Comparison of ENCODE assay signal across 8 mouse cellular contexts in the genomic region with DNA sequence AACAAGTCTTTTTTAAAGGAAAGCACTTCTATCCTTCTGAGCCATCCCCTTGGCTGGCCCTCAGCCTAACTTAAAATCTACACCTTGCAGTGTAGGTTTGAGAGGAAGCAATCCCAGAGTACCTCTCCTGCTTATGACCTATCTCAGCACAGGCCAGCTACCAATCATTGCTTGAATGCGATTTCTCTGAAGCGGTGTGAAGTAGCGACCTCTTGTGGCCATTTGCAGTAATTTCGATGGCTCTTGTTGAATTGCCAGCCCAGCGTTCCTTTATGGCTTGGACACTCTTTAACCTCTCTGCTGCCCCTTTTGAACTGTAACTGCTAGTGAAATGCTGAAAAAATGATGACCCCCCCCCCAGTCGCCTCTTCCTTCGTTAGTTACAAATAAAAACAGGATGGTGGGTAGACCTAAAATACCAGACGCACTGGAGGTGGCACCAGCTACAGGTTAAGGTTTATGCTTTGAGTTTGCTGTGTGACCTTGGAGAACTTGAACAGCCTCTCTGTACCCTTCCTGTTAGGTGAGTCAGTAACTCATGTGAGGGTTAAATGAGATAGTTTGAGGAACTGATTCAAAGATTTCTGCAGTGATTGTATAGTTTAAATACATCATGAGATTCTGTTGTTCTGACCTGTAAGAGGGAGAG.
DNase-seq lines count a peak whose midpoint lies in the region; ATAC-seq and TF ChIP-seq lines count a peak whose summit lies in the region.

No protein-coding gene starts in this region.

- H3K4me3 ChIP-seq in ES-Bruce4 (ENCODE audit: low read depth, low read length) = no peak overlapping the region
- no peak overlapping the region for H3K4me3 ChIP-seq in heart, postnatal 0 days (ENCODE audit: low read depth, low read length)
- H3K4me3 ChIP-seq in thymus, adult 2 months (ENCODE audit: control insufficient read depth, insufficient read depth, low read length) = no peak overlapping the region

- DNase-seq in brain, adult 2 months (ENCODE audit: low read depth, low spot score) = peak; percentile 89
- DNase-seq in heart, postnatal 0 days (ENCODE audit: low spot score) = peak; percentile 82
- DNase-seq in kidney, postnatal 36 days = peak; percentile 77 to 85
- DNase-seq in lung, adult 18-20 months = peak; percentile 60 to 67
- peak; percentile 19 for DNase-seq in ovary, adult 18-20 months (ENCODE audit: low spot score)
- DNase-seq in thymus, adult 2 months = peak; percentile 73

- TF ChIP-seq EP300 in ES-Bruce4 (IDR thresholded peaks at IDR 0.05; ENCODE audit: insufficient read depth, low read depth, low read length) = no peak
- no peak for TF ChIP-seq EP300 in heart, postnatal 0 days (IDR thresholded peaks at IDR 0.05; ENCODE audit: low read depth)

- no peak overlapping the region for H3K9ac ChIP-seq in ES-Bruce4 (ENCODE audit: low read depth, poor library complexity, severe bottlenecking)
- H3K9ac ChIP-seq in heart, postnatal 0 days (replicated peaks; ENCODE audit: low read depth, low read length) = no peak overlapping the region

- WGBS in heart, postnatal 0 days = 13% methylated on average over 8 of the region's 8 CpGs
- 14% methylated on average over 8 of the region's 8 CpGs for WGBS in thymus, adult 2 months

- no peaks in the 10 kb centered on the region for H3K4me1 ChIP-seq in ES-Bruce4 (ENCODE audit: control insufficient read depth, insufficient read depth, low read length)
- H3K4me1 ChIP-seq in heart, postnatal 0 days (ENCODE audit: control insufficient read depth, insufficient read depth) = no peaks in the 10 kb centered on the region
- H3K4me1 ChIP-seq in thymus, adult 2 months (replicated peaks; ENCODE audit: control insufficient read depth, insufficient read depth, low read length) = peaks cover 7% of the 10 kb centered on the region

- H3K36me3 ChIP-seq in ES-Bruce4 (ENCODE audit: control insufficient read depth, insufficient read depth, low read length, poor library complexity, severe bottlenecking) = no peaks in the 10 kb centered on the region
- no peaks in the 10 kb centered on the region for H3K36me3 ChIP-seq in heart, postnatal 0 days (replicated peaks; ENCODE audit: control insufficient read depth, insufficient read depth, low read length)
- no peaks in the 10 kb centered on the region for H3K36me3 ChIP-seq in thymus, adult 2 months (ENCODE audit: control insufficient read depth, insufficient read depth, low read length)

- no peaks in the 10 kb centered on the region for H3K9me3 ChIP-seq in ES-Bruce4 (replicated peaks; ENCODE audit: control insufficient read depth, insufficient read depth, low read length, poor library complexity, severe bottlenecking)
- H3K9me3 ChIP-seq in heart, postnatal 0 days (replicated peaks; ENCODE audit: control insufficient read depth, low read length) = no peaks in the 10 kb centered on the region

- no peak overlapping the region for H3K4me2 ChIP-seq in heart, postnatal 0 days (ENCODE audit: low read depth, low read length)

- H3K27ac ChIP-seq in ES-Bruce4 (ENCODE audit: insufficient read depth, low read length) = no peak overlapping the region
- H3K27ac ChIP-seq in heart, postnatal 0 days (ENCODE audit: low read depth) = no peak overlapping the region
- no peak overlapping the region for H3K27ac ChIP-seq in thymus, adult 2 months (ENCODE audit: control insufficient read depth, insufficient read depth, low read length)

- peak; percentile 77 for ATAC-seq in erythroblast, adult 5-6 weeks (replicated peaks; ENCODE audit: low FRiP score, poor library complexity, severe bottlenecking)
- peak; percentile 51; the same call in 1 of the 2 replicates for ATAC-seq in heart, postnatal 0 days (ENCODE audit: insufficient read depth, low read depth)

- H3K27me3 ChIP-seq in ES-Bruce4 (ENCODE audit: control insufficient read depth, insufficient read depth, low read length, poor library complexity, severe bottlenecking) = no peaks in the 10 kb centered on the region
- H3K27me3 ChIP-seq in heart, postnatal 0 days (ENCODE audit: control insufficient read depth, insufficient read depth, low read length) = no peaks in the 10 kb centered on the region
- no peaks in the 10 kb centered on the region for H3K27me3 ChIP-seq in thymus, adult 2 months (ENCODE audit: control insufficient read depth, insufficient read depth, low read length)

- TF ChIP-seq CTCF in ES-Bruce4 (IDR thresholded peaks at IDR 0.05; ENCODE audit: low read depth, low read length) = peak; percentile 68
- TF ChIP-seq CTCF in heart, postnatal 0 days (IDR thresholded peaks at IDR 0.05; ENCODE audit: low read depth) = peak; percentile 90
- TF ChIP-seq CTCF in thymus, adult 2 months (IDR thresholded peaks at IDR 0.05; ENCODE audit: borderline replicate concordance, control insufficient read depth, extremely low read depth, insufficient read depth, low read length, poor library complexity) = no peak

- no peak for TF ChIP-seq POLR2A in ES-Bruce4 (IDR thresholded peaks at IDR 0.05; ENCODE audit: insufficient read depth, low read length)
- TF ChIP-seq POLR2A in thymus, adult 2 months (IDR thresholded peaks at IDR 0.05; ENCODE audit: control insufficient read depth, extremely low read depth, insufficient read depth, low read length, poor library complexity) = no peak

Comparison
In these comparisons a context has a peak if more than half of its experiments do, and no peak if none do; other contexts are left out.
1. DNase-seq: peak in every context shown above with its lines; median percentile 89 in brain, adult 2 months; 82 in heart, postnatal 0 days; 81 in kidney, postnatal 36 days; 73 in thymus, adult 2 months; 64 in lung, adult 18-20 months; 19 in ovary, adult 18-20 months.